Mouse (Mus musculus) neural tube, embryonic 11.5 days (tissue): ENCODE measurements around the gene Cog1. TPM values are rescaled to one million over a fixed set of nuclear protein-coding genes. Genes with fewer than 3 reads are reported as not detected.

Source experiments
- ATAC-seq: fragments of 200-750 bp; cut with Nextera tagmentation; 2 replicates; pipeline ENCODE4 v1.8.0; 2017; ENCODE audit warnings: moderate number of reproducible peaks, mild to moderate bottlenecking, moderate TSS enrichment, moderate library complexity; ENCODE audit not compliant: insufficient read depth, low FRiP score, low TSS enrichment
- DNase-seq: peaks from one replicate; pipeline ENCODE4 v3.0.0-alpha.2; 2015; ENCODE audit warnings: low spot score
- H3K27ac ChIP-seq: fragments of 300-500 bp; sonication (generic); 2 replicates; pipeline ENCODE4 v1.5.1; 2014; ENCODE audit warnings: low read depth, mild to moderate bottlenecking, low read length
- H3K27me3 ChIP-seq: fragments of 300-500 bp; sonication (generic); 2 replicates; pipeline ENCODE4 v1.6.1; 2014; ENCODE audit warnings: mild to moderate bottlenecking, low read length, mixed read lengths; ENCODE audit not compliant: control insufficient read depth, insufficient read depth
- H3K36me3 ChIP-seq: fragments of 300-500 bp; sonication (generic); 2 replicates; pipeline ENCODE4 v1.6.1; 2014; ENCODE audit warnings: mild to moderate bottlenecking, low read length, moderate library complexity, mixed read lengths; ENCODE audit not compliant: control insufficient read depth, insufficient read depth
- H3K4me1 ChIP-seq: fragments of 300-500 bp; sonication (generic); 2 replicates; pipeline ENCODE4 v1.6.1; 2014; ENCODE audit warnings: low read length, mixed read lengths; ENCODE audit not compliant: control insufficient read depth, insufficient read depth
- H3K4me2 ChIP-seq: fragments of 300-500 bp; sonication (generic); 2 replicates; pipeline ENCODE4 v1.6.1; 2014; ENCODE audit warnings: low read depth, mild to moderate bottlenecking, moderate library complexity
- H3K4me3 ChIP-seq: fragments of 300-500 bp; sonication (generic); 2 replicates; pipeline ENCODE4 v1.5.1; 2014; ENCODE audit warnings: low read depth, low read length
- H3K9ac ChIP-seq: fragments of 300-500 bp; sonication (generic); 2 replicates; pipeline ENCODE4 v1.6.1; 2014; ENCODE audit warnings: mild to moderate bottlenecking, low read length
- H3K9me3 ChIP-seq: fragments of 300-500 bp; sonication (generic); 2 replicates; pipeline ENCODE4 v1.6.1; 2016; ENCODE audit warnings: low read length; ENCODE audit not compliant: control insufficient read depth
- WGBS: fragments of 180-500 bp; shearing (Covaris S2); extraction: QIAGEN DNeasy Blood & Tissue Kit; methylation state at CpG from one replicate; pipeline ENCODE4 v1.1.7; 2014; 5-methylcytosine and 5-hydroxymethylcytosine counted together
- polyA plus RNA-seq: library from polyadenylated mRNA; unstranded; fragments of >200 nt; fragmentation: Nextera tagmentation; extraction: Ambion mirVana; gene quantifications from 2 replicates; pipeline ENCODE4 v1.2.1, GENCODE M21; 2014

Cog1 gene
- polyA plus RNA-seq, 1 experiment from 2014 or later = 44.3 TPM

DNA sequence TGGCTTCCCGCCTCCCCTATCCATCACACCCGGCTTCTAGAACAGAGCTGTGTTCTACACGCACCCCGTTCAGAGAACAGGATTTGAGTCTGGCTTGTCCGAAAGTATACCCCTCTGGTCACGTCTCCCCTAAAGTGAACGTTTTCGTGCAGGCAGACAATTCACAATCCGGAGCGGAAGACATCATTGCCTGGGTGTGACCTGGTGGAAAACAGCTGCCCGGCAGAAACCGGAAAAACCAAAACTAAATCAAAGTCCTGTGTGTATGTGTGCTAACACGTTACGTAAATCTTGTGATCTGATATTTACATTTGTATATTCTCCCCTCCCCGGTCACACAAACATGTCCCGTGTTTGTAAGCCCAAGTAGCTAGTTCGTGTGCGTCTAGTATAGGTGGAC is 23.5 kb upstream of the Cog1 start:
- H3K27me3 ChIP-seq = peaks cover 5% of the 10 kb centered on the region; the same call in 1 of the 2 replicates
- H3K9me3 ChIP-seq = no peaks in the 10 kb centered on the region
- no peak overlapping the region for H3K27ac ChIP-seq
- no peak for DNase-seq
- no peak overlapping the region for H3K4me3 ChIP-seq
- no peak overlapping the region for H3K9ac ChIP-seq
- no peak overlapping the region for H3K4me2 ChIP-seq
- WGBS = 93% methylated on average over 18 of the region's 18 CpGs
- no peaks in the 10 kb centered on the region for H3K36me3 ChIP-seq
- ATAC-seq = no peak
- H3K4me1 ChIP-seq = 0 out of 2 replicates have a peak, but pooled peaks cover 4% of the 10 kb centered on the region

DNA sequence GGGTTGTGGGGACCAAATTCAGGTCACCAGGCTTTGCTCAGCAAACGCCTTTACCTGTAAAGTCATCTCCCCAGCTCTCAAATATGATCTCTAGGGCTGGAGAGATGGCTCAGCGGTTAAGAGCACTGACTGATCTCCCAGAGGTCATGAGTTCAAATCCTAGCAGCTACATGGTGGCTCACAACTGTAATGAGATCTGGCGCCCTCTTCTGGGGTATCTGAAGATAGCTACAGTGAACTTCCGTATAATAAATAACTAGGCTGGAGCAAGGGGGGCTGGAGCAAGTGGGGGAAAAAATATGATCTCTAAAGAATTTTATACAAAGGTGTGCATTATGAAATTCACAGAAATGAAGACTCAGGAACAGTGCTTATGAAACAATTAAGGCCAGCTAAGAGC is 21.2 kb upstream of the Cog1 start:
- H3K4me1 ChIP-seq = no peaks in the 10 kb centered on the region
- no peak overlapping the region for H3K4me3 ChIP-seq
- 49% methylated on average over 4 of the region's 4 CpGs for WGBS
- H3K36me3 ChIP-seq = no peaks in the 10 kb centered on the region
- H3K27ac ChIP-seq = no peak overlapping the region
- no peak for DNase-seq
- no peak overlapping the region for H3K4me2 ChIP-seq
- no peaks in the 10 kb centered on the region for H3K9me3 ChIP-seq
- no peaks in the 10 kb centered on the region for H3K27me3 ChIP-seq
- no peak overlapping the region for H3K9ac ChIP-seq
- ATAC-seq = no peak

DNA sequence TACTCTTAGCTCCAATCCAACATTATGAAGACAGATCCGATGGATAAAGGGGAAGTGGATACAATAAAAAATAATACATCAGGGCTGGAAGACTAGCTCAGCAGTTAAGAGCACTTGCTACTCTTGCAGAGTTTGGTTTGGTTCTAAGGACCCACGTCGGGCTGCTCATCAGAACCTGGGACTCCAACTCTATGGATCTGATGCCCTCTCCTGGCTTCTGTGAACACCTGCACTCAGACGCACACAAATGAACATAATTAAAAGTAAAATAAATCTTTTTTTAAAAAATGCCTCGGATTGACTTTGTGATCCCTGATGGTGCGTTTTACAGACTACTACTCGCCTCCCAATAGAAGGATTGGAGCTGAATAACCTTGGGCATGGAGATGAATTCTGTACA is 18.3 kb upstream of the Cog1 start:
- H3K4me3 ChIP-seq = no peak overlapping the region
- DNase-seq (no peak), ATAC-seq (no peak)
- no peaks in the 10 kb centered on the region for H3K9me3 ChIP-seq
- H3K4me2 ChIP-seq = no peak overlapping the region
- no peaks in the 10 kb centered on the region for H3K36me3 ChIP-seq
- no peaks in the 10 kb centered on the region for H3K27me3 ChIP-seq
- no peak overlapping the region for H3K27ac ChIP-seq
- no peak overlapping the region for H3K9ac ChIP-seq
- 61% methylated on average over 7 of the region's 7 CpGs for WGBS
- no peaks in the 10 kb centered on the region for H3K4me1 ChIP-seq

DNA sequence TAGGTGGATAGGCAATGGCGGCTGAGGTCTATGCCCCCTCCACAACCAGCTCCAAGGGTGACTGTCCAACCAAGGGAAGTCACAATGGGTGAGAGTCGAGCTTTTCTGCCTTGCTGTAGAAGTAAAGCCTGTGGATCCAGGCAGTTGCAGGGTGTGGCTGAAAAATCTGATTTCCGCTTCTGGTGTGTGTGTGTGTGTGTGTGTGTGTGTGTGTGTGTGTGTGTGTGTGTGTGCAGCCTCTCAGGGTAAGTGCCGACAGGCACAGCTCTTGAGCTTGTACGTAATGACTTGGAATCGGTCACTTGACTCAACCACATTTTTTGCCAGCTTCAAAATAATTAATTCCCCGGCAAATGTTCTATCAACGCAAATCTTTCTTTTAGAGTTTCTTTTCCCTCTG is 17.7 kb upstream of the Cog1 start:
- Histone ChIP-seq H3K27me3 (no peaks in the 10 kb centered on the region), H3K9ac (no peak overlapping the region), H3K4me3 (no peak overlapping the region), H3K9me3 (no peaks in the 10 kb centered on the region), H3K36me3 (no peaks in the 10 kb centered on the region), H3K4me1 (no peaks in the 10 kb centered on the region), H3K4me2 (no peak overlapping the region), H3K27ac (no peak overlapping the region)
- WGBS = 86% methylated on average over 8 of the region's 8 CpGs
- ATAC-seq (no peak), DNase-seq (no peak)

DNA sequence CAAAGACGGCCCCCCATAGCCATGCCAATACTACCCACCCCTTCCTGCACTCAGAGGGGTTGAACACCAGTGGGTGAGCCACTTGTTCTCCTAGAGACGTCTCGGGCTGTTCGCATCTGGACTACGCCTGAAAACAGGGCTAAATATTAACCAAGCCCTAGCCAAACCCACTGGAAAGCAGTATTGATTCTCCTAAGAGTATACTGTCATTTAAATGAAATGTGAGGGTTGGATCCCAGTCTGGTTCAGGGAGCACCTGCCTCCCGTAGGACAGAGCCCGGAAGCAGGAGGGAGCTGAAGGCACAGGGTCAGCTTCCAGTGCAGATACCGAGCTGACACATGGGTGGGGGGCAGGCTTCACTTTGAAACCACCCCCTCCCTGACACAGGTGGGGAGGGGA is 17.1 kb upstream of the Cog1 start:
- Histone ChIP-seq H3K36me3 (no peaks in the 10 kb centered on the region), H3K9me3 (no peaks in the 10 kb centered on the region)
- WGBS = 63% methylated on average over 8 of the region's 8 CpGs

DNA sequence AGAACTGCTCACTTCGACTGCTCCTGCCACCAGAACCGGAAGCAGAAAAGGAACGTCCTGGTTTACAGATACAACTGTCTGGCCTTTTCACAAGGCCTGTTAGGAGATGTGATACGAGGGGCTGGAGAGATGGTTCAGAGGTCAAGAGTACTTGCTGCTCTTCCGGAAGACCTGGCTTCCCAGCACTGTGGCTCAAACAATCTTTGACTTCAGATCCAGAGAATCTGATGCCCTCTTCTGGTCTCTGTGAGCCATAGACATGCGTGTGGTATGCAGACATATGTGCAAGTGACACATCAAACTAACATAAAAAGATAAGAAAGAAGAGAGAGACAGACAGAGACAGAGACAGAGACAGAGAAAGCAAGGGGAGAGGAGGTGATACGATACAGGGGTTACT is 16.7 kb upstream of the Cog1 start:
- no peaks in the 10 kb centered on the region for H3K27me3 ChIP-seq
- no peaks in the 10 kb centered on the region for H3K9me3 ChIP-seq
- no peak overlapping the region for H3K4me2 ChIP-seq
- WGBS = 85% methylated on average over 7 of the region's 7 CpGs
- no peak for ATAC-seq
- H3K4me1 ChIP-seq = no peaks in the 10 kb centered on the region
- no peak overlapping the region for H3K9ac ChIP-seq
- no peak for DNase-seq
- no peak overlapping the region for H3K27ac ChIP-seq
- no peaks in the 10 kb centered on the region for H3K36me3 ChIP-seq
- no peak overlapping the region for H3K4me3 ChIP-seq

More for the DNA sequence above, 17.1 kb upstream of the Cog1 start:
- no peak overlapping the region for H3K9ac ChIP-seq
- DNase-seq (no peak), ATAC-seq (no peak)
- no peaks in the 10 kb centered on the region for H3K4me1 ChIP-seq
- no peak overlapping the region for H3K4me2 ChIP-seq
- H3K27me3 ChIP-seq = no peaks in the 10 kb centered on the region
- no peak overlapping the region for H3K4me3 ChIP-seq
- no peak overlapping the region for H3K27ac ChIP-seq

DNA sequence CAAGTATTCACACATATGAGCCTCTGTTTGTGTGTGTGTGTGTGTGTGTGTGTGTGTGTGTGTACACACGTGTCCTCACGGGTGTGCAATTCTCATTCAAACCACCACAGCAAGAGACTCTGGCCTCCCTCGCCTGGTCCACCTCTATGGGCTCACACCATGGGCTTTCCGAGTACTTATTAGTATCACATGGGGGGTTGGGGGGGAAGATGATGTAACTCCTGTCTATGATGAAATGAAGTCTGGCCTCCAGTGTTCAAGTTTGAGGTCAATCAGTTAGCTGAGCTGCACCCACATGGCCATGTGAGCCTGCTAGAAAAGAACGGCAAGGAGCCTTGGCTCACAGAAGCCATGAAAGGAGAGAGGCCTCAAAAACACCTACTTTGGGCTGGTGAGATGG is 15.6 kb upstream of the Cog1 start:
- H3K4me3 ChIP-seq = no peak overlapping the region
- no peaks in the 10 kb centered on the region for H3K27me3 ChIP-seq
- H3K9ac ChIP-seq = no peak overlapping the region
- H3K4me2 ChIP-seq = no peak overlapping the region
- WGBS = 94% methylated on average over 5 of the region's 5 CpGs
- ATAC-seq (no peak), DNase-seq (no peak)
- H3K27ac ChIP-seq = no peak overlapping the region
- no peaks in the 10 kb centered on the region for H3K4me1 ChIP-seq
- H3K9me3 ChIP-seq = no peaks in the 10 kb centered on the region
- H3K36me3 ChIP-seq = no peaks in the 10 kb centered on the region

DNA sequence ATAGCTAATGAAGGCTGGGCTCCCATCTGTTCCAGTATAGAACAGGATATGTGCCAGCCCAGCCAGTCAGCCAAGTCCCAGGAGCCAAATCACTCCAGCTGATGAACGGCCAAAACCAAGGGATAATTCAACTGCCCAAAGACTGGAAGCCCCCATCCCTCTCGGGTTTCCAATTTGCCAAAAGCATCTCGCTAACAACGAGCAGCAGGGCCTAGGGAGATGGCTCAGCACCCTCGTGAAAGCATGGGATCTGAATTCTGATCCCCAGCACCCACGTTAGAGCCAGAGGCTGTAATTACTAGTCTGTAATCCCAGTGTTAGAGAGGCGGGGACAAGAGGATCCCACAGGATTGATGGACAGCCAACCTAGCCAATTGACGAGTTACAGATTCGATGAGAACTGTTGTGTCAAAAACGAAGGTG is 14.3 kb upstream of the Cog1 start:
- H3K36me3 ChIP-seq = no peaks in the 10 kb centered on the region
- ATAC-seq = no peak
- no peak overlapping the region for H3K4me3 ChIP-seq
- no peaks in the 10 kb centered on the region for H3K9me3 ChIP-seq
- no peak overlapping the region for H3K4me2 ChIP-seq
- no peak overlapping the region for H3K27ac ChIP-seq
- no peak for DNase-seq
- 75% methylated on average over 10 of the region's 10 CpGs for WGBS
- H3K27me3 ChIP-seq = no peaks in the 10 kb centered on the region
- no peaks in the 10 kb centered on the region for H3K4me1 ChIP-seq
- H3K9ac ChIP-seq = no peak overlapping the region

DNA sequence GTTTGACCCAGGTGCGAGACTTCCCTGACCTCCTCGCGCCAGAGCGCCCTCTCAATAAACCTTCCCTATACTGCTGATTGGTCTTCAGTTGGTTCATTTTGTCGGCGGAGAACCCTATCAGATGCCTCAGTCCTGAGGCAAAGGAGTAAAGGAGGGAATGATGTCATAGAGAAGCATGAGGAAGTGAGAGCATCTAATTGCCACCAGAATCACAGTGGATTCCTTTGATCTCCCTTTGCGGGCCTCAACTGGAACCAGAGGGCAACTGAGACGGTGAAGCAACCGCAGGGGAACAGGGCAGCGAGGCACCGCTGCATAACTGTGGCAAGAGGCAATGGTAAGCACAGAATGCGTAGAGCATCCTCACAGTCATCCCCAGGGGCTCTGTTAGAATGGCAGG is 10.3 kb upstream of the Cog1 start:
- no peak overlapping the region for H3K4me3 ChIP-seq
- H3K9ac ChIP-seq = no peak overlapping the region
- no peaks in the 10 kb centered on the region for H3K9me3 ChIP-seq
- DNase-seq = no peak
- H3K4me2 ChIP-seq = no peak overlapping the region
- no peak overlapping the region for H3K27ac ChIP-seq
- H3K36me3 ChIP-seq = no peaks in the 10 kb centered on the region
- ATAC-seq = no peak
- no peaks in the 10 kb centered on the region for H3K4me1 ChIP-seq
- H3K27me3 ChIP-seq = no peaks in the 10 kb centered on the region
- WGBS = 94% methylated on average over 12 of the region's 12 CpGs
